Mouse (Mus musculus) lung, adult 2 months (tissue): Measurements from ENCODE around the gene Gm7544.

Source experiments
- CTCF ChIP-seq: fragments of 200-500 bp; IDR thresholded peaks from 2 replicates; pipeline ENCODE4 v1.5.1; 2011; ENCODE audit warnings: mild to moderate bottlenecking, low read length, control low read depth; ENCODE audit not compliant: insufficient read depth
- POLR2A ChIP-seq: fragments of 200-500 bp; IDR thresholded peaks from 2 replicates; pipeline ENCODE4 v1.6.1; 2011; ENCODE audit warnings: low read depth, mild to moderate bottlenecking, control low read depth, low read length, borderline replicate concordance; ENCODE audit errors: extremely low read depth

GRCm38 (mm10) chr1:82938666-82939065, 17.1 kb downstream of the Gm7544 start:
- TF ChIP-seq CTCF (no peak), POLR2A (no peak)
